Mouse (Mus musculus) lung, embryonic 15.5 days (tissue): ENCODE data around the gene Megf8. TPM values are rescaled to one million over a fixed set of nuclear protein-coding genes. Genes with fewer than 3 reads are reported as not detected.

Source experiments
- ATAC-seq: fragments of 200-750 bp; cut with Nextera tagmentation; 2 replicates; pipeline ENCODE4 v1.8.0; 2017; ENCODE audit warnings: moderate number of reproducible peaks, borderline replicate concordance; ENCODE audit not compliant: low FRiP score, low TSS enrichment; ENCODE audit errors: extremely low read depth
- H3K27ac ChIP-seq: fragments of 300-500 bp; sonication (generic); 2 replicates; pipeline ENCODE4 v1.5.1; 2015; ENCODE audit warnings: moderate library complexity, mild to moderate bottlenecking, inconsistent platforms
- H3K27me3 ChIP-seq: fragments of 300-500 bp; sonication (generic); 2 replicates; pipeline ENCODE4 v1.6.1; 2015; ENCODE audit warnings: inconsistent platforms
- H3K36me3 ChIP-seq: fragments of 300-500 bp; sonication (generic); 2 replicates; pipeline ENCODE4 v1.6.1; 2015; ENCODE audit warnings: inconsistent platforms
- H3K4me1 ChIP-seq: fragments of 300-500 bp; sonication (generic); 2 replicates; pipeline ENCODE4 v1.6.1; 2015; ENCODE audit warnings: inconsistent platforms
- H3K4me2 ChIP-seq: fragments of 300-500 bp; sonication (generic); 2 replicates; pipeline ENCODE4 v1.6.1; 2015; ENCODE audit warnings: inconsistent platforms, mild to moderate bottlenecking, moderate library complexity
- H3K4me3 ChIP-seq: fragments of 300-500 bp; sonication (generic); 2 replicates; pipeline ENCODE4 v1.5.1; 2015; ENCODE audit warnings: mild to moderate bottlenecking, inconsistent platforms
- H3K9ac ChIP-seq: fragments of 300-500 bp; sonication (generic); 2 replicates; pipeline ENCODE4 v1.6.1; 2015; ENCODE audit warnings: inconsistent platforms
- H3K9me3 ChIP-seq: fragments of 300-500 bp; sonication (generic); 2 replicates; pipeline ENCODE4 v1.6.1; 2016; ENCODE audit warnings: inconsistent platforms
- WGBS: fragments of 180-500 bp; shearing (Covaris S2); methylation state at CpG from one replicate; pipeline ENCODE4 v1.1.7; 2015; 5-methylcytosine and 5-hydroxymethylcytosine counted together
- polyA plus RNA-seq: library from polyadenylated mRNA; unstranded; fragments of >200 nt; fragmentation: Nextera tagmentation; extraction: Ambion mirVana; gene quantifications from 2 replicates; pipeline ENCODE4 v1.2.1, GENCODE M21; 2015

Gene Megf8
- polyA plus RNA-seq, 1 experiment from 2014 or later = 13.5 TPM

DNA sequence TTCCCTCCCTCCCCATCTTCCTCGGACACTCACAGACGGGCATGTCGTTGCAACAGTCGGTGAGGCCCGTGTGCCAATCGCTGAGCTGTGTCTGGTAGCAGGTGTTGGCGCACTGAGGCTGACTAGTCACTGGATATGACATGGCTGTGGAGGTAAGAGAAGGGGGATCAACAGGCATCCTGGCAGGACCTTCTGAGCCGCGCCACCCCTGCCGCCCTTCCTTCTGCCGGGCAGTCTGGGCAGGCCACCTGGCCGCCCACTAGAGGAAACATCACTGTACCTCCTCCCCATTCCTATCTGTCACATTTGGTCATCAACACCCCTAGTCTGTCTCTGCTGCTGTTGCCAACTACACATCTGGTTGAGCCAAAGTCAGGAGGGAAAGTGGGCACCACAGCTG lies 51.4 kb downstream of the Megf8 start:
- 26% methylated on average over 12 of the region's 12 CpGs for WGBS
- no peak overlapping the region for H3K27ac ChIP-seq
- H3K4me1 ChIP-seq = peaks cover 10% of the 10 kb centered on the region; the same call in 1 of the 2 replicates
- H3K4me3 ChIP-seq = no peak overlapping the region
- H3K4me2 ChIP-seq = no peak overlapping the region
- H3K9me3 ChIP-seq = no peaks in the 10 kb centered on the region
- H3K9ac ChIP-seq = no peak overlapping the region
- no peak for ATAC-seq
- H3K27me3 ChIP-seq = peaks cover 47% of the 10 kb centered on the region
- peaks cover 9% of the 10 kb centered on the region; the same call in 1 of the 2 replicates for H3K36me3 ChIP-seq

DNA sequence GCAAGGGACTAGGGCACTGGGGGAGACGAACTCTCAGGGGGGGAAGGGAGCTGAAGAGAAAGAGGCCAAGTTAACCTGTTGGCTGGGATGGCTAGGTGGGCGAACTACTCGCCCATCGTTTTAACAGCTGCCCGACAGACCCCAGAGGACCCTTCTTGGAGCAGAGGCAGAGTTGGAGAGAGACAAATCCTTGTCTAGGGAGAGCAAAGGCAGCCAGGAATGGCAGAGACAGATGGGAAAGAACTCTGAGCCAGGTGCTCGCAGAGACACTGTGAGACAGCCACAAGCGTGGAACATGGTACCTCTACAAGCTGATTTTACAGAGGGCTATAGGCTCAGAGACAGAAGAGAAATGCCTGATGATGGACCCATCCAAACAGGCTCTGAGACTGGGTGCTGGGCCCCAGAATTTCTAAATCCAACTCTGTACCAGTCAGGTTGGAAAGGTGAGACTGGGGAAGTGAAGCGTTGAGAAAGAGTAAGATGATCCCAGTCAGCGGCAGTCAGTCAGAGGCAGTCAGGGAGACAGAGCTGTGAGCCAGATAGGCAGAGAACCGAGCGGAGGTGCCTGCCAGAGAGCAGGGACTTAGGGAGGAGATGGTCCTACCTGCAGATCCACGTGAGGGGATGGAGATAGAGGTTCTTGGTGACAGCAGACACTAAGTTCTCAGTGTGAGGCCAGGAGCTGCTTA lies 52.2 kb downstream of the Megf8 start, which contains the start of gene Cnfn:
Gene Cnfn, minus strand, starts transcription at position 667 of the 692 bp plus-strand sequence.
- Histone ChIP-seq H3K27ac (no peak within 1 kb of the TSS), H3K27me3 (peaks cover 47% of the 10 kb centered on the region), H3K4me1 (peaks cover 10% of the 10 kb centered on the region; the same call in 1 of the 2 replicates), H3K4me3 (no peak within 1 kb of the TSS), H3K4me2 (no peak within 1 kb of the TSS), H3K9ac (no peak within 1 kb of the TSS), H3K9me3 (no peaks in the 10 kb centered on the region), H3K36me3 (peaks cover under 1% of the 10 kb centered on the region; the same call in 1 of the 2 replicates)
- WGBS = 48% methylated on average over 12 of the region's 12 CpGs
- ATAC-seq = no peak

DNA sequence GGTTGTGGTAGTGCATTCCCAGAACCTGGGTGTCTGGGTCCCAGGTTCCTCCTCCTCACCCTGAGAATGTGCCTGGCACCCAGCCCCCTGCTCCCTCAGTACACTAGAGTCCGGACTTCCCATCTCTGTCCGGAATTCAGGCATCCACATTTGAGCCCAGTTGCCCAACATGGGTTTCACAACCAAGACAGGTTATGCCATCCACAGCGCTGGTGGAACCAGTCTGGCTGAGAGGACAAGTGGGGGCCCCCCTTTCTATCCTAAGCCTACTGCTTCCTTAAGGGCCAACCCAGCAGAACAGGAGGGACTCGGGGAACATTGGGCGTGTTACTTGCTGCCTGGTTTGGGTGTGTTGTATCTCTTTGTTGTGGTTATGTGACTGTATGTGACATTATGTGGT lies 55.5 kb downstream of the Megf8 start:
- no peak for ATAC-seq
- Histone ChIP-seq H3K27me3 (peaks cover 29% of the 10 kb centered on the region), H3K4me2 (no peak overlapping the region)

DNA sequence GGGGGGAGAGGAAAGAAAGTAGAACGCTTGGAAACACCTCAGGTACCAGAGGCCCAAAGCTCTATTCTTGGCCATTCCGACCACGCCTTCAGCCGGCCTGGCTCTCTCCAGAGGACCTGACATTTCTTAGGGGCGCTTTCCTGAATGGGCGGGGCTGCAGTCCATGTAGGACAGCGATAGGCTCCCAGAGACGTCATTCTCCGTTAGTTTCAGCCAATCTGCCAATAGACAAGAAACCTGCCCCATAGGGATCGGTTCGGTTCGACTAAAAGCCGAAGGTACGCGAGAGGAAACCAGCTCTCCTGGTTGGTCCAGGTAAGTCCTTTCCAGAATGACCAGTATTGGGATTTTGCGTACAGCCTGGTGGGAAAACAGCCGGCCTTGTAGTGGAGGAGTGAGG lies 59.6 kb downstream of the Megf8 start:
- ATAC-seq = no peak
- Histone ChIP-seq H3K27me3 (no peaks in the 10 kb centered on the region), H3K27ac (no peak overlapping the region), H3K36me3 (0 out of 2 replicates have a peak, but pooled peaks cover 2% of the 10 kb centered on the region), H3K9ac (0 out of 2 replicates have a peak overlapping the region, but pooled peaks have one; percentile 7), H3K9me3 (no peaks in the 10 kb centered on the region), H3K4me1 (peaks cover 29% of the 10 kb centered on the region), H3K4me3 (peak overlapping the region; percentile 36), H3K4me2 (peak overlapping the region; percentile 55)
- WGBS = 4% methylated on average over 17 of the region's 17 CpGs

More for the DNA sequence above, 55.5 kb downstream of the Megf8 start:
- 79% methylated on average over 5 of the region's 5 CpGs for WGBS
- H3K27ac ChIP-seq = no peak overlapping the region
- H3K9me3 ChIP-seq = no peaks in the 10 kb centered on the region
- H3K4me3 ChIP-seq = no peak overlapping the region
- H3K9ac ChIP-seq = no peak overlapping the region
- H3K36me3 ChIP-seq = no peaks in the 10 kb centered on the region
- H3K4me1 ChIP-seq = peaks cover 11% of the 10 kb centered on the region; the same call in 1 of the 2 replicates

DNA sequence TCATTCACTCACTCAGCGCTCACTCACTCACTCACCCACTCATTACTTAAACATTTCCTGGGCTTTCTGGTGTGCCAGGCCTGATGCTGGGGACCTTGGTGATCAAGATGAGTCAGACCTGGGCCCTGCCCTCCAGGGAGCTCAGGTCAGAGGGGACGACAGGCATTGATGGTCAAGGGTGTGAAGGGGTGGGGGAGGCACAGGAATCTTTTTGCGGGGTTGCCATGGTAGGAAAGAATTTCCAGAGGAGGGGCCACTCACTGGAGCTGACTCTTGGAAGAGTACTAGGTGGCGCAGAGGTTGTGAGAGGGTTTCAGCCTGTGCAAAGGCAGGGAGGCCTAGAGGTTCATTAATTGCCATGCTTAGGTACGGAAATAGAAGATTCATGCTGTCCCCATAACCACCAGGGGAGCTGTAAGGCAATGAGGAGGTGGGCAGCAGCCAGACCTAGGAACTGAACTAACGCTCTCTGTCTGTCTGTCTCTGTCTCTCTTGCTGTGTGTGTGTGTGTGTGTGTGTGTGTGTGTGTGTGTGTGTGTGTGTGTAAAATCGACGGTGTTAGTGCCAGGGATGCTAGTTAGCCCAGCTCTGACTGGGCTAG lies 60.2 kb downstream of the Megf8 start:
- 41% methylated on average over 8 of the region's 8 CpGs for WGBS
- Histone ChIP-seq H3K36me3 (peaks cover 3% of the 10 kb centered on the region; the same call in 1 of the 2 replicates), H3K27me3 (no peaks in the 10 kb centered on the region), H3K9ac (no peak overlapping the region), H3K4me2 (peak overlapping the region; percentile 55), H3K4me1 (peaks cover 29% of the 10 kb centered on the region), H3K4me3 (peak overlapping the region; percentile 36), H3K27ac (no peak overlapping the region), H3K9me3 (no peaks in the 10 kb centered on the region)
- ATAC-seq = no peak

DNA sequence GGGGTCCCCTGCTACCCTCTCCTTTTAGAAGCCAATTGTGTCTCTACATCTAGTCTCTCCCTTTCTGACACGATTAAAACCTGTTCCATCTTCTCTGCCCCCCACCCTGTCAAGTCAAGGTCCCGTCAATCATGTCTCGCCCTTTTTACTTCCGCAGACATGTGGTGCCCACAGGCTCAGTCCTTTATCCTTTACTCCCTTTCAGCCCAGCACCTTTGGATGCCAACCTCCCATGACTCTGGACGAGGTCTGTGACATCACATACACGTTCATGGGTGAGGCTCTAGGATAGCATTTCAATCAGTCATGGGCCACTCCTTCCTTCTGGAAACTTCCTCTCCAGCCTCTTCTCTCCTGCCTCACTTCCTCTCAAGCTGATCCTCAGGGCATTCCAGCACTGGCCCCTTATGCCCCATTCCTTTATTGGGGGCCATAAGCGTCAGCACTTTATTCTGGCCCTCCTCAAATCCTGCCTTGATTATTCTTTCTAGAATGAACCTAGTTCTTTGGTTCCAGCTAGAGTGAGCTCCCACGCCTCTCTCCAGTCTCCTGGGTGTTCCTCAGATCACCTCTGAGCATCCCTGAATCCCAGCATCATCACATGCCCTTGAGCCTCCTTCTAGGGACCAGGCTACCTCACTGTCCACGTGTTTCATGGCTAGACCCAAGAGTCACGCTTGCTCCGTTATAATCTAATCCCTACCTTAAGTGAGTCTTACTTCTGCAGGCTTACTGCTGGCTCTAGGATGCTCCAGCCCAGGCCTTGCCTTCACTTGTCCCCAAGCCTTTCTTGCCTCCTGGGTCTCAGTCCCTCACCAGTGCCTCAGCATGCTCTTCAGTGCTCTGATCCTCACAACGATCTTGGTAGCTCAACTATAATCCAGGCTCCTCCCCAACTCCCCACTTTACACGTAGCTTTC lies 61.5 kb downstream of the Megf8 start:
- no peaks in the 10 kb centered on the region for H3K27me3 ChIP-seq
- H3K4me3 ChIP-seq = no peak overlapping the region
- no peak overlapping the region for H3K9ac ChIP-seq
- ATAC-seq = no peak
- no peak overlapping the region for H3K4me2 ChIP-seq
- H3K27ac ChIP-seq = no peak overlapping the region
- no peaks in the 10 kb centered on the region for H3K9me3 ChIP-seq
- H3K4me1 ChIP-seq = peaks cover 29% of the 10 kb centered on the region
- peaks cover 10% of the 10 kb centered on the region; the same call in 1 of the 2 replicates for H3K36me3 ChIP-seq
- 78% methylated on average over 13 of the region's 13 CpGs for WGBS

DNA sequence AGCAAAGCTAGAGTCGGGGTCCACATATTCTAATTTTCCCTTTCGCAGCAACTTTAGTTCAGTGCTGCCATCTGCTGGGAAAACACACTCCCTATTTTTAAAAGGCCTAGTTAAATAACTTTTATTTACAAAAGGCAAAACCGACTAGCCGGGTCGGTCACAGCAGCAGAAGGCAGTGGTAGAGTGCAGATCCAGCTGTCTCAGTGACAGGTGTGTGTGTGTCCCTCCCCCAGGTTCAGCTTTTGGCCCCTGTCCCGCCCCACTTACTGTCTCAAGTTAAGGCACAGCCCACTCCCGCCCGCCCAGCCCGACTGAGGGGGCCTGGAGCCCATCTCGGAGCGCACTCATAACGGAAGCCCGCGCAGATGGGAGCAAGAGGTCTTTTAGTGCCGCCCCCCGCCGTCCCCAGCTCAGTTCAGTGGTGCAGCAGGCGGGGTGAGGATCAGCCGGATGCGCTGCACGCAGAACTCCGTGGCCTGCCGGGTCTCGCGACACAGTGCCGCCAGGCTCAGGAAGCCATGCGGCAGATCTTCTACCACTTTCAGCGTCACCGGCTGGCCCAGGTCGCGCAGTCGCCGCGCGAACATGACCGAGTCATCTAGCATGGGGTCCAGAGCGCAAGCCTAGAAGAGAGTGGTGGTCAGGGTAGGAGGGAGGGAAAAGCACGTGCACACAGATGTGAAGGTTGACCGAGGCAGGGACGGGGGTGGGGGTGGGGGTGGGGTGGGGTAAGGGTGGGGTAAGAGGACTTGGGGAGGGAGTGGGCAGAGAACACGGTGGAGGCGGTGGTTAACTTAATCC lies 62.8 kb downstream of the Megf8 start:
- 1% methylated on average over 42 of the region's 42 CpGs for WGBS
- H3K4me3 ChIP-seq = peak overlapping the region; percentile 41
- H3K4me2 ChIP-seq = peak overlapping the region; percentile 67
- H3K9ac ChIP-seq = peak overlapping the region; percentile 21
- peaks cover 29% of the 10 kb centered on the region for H3K4me1 ChIP-seq
- H3K9me3 ChIP-seq = no peaks in the 10 kb centered on the region
- no peaks in the 10 kb centered on the region for H3K27me3 ChIP-seq
- peaks cover 16% of the 10 kb centered on the region for H3K36me3 ChIP-seq
- ATAC-seq = peak; percentile 47; the same call in 1 of the 2 replicates
- peak overlapping the region; percentile 43 for H3K27ac ChIP-seq

DNA sequence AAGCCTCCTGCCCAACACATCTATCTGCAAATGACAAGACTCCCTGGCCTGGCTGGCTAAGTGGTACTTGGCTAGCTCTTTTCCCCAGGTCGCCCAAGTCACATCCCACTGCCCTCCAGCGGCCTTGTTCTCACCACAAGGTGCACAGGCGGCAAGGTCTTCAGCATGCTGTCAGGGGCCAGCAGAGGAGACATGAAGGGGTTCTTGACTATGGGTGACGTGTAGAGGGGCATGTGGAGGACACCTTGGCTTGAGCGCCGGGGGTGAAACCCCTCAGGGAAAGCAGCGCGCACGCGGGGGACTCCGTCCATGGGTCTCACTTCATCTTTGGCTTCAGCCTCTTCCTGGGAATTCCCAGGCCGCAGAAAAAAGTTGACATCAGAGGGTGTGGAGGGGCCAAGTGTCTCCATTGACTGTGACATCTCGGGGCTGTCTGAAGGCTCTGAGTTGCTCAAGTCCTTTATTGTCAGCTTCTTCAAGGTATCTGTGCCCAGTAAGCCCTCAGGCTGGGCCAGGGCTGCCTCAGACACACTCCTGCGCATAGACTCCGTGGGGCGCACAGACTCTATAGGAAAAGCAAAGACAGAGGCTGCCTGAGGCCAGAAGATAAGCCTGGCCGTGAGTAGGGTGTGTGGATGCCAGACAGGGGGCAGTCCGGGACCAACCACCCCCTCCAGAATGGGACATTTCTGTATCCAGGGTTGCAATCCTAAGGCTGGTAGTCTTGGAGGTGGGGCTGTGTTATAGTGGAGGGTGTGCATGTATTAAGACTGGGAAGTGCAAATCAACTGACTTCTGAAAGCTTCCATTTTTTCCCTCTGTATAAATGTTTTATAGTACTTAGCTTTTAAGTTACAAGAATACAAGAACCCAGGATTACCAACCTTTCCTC lies 63.7 kb downstream of the Megf8 start:
- 0 out of 2 replicates have a peak overlapping the region, but pooled peaks have one; percentile 21 for H3K9ac ChIP-seq
- peaks cover 34% of the 10 kb centered on the region for H3K4me1 ChIP-seq
- peak overlapping the region; percentile 67 for H3K4me2 ChIP-seq
- peak; percentile 17; the same call in 1 of the 2 replicates for ATAC-seq
- H3K27me3 ChIP-seq = no peaks in the 10 kb centered on the region
- H3K27ac ChIP-seq = peak overlapping the region; percentile 9; the same call in 1 of the 2 replicates
- H3K36me3 ChIP-seq = peaks cover 18% of the 10 kb centered on the region
- WGBS = 48% methylated on average over 18 of the region's 18 CpGs
- peak overlapping the region; percentile 41; the same call in 1 of the 2 replicates for H3K4me3 ChIP-seq
- no peaks in the 10 kb centered on the region for H3K9me3 ChIP-seq

DNA sequence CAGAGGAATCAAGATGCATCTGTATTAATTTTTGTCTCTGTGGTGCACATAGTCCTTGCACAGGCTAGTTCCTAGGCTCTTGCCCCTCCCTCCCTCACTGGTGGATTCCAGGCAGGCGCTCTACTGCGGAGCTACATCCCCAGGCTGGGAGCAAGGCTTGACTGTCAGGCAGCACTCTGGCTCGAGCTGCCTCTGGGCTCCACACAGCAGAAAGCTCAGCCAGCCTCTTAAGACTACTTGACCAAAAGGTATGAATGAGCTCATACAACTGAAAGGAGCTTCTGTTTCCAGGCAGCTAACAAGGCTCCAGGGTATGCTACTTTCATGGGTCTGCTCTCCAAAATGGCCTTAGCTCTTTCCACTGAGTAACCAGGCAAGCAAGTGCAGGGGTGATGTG lies 64.3 kb downstream of the Megf8 start:
- Histone ChIP-seq H3K4me3 (no peak overlapping the region), H3K27me3 (no peaks in the 10 kb centered on the region), H3K9ac (no peak overlapping the region), H3K9me3 (no peaks in the 10 kb centered on the region), H3K4me2 (no peak overlapping the region), H3K4me1 (peaks cover 41% of the 10 kb centered on the region), H3K27ac (peak overlapping the region; percentile 9; the same call in 1 of the 2 replicates), H3K36me3 (peaks cover 18% of the 10 kb centered on the region)
- no peak for ATAC-seq
- 25% methylated on average over 3 of the region's 3 CpGs for WGBS

DNA sequence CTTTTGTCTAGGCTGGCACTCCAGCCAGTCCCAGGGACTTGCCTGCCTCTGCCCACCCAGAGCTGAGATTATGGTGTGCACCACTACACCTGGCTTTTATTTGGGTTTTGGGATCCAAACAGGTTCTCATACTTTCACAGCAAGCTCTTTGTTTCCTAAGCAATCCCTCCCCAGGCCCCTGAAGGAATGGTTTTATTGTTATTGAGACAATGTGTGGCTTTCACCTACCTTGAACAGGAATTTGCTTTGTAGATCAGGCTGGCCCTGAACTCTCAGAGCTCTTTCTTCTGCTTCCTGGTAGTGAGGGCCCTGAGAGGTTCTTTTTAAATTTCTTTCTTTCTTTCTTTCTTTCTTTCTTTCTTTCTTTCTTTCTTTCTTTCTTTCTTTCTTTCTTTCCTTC lies 65.6 kb downstream of the Megf8 start:
- H3K27me3 ChIP-seq = no peaks in the 10 kb centered on the region
- no peak overlapping the region for H3K4me2 ChIP-seq
- no peak overlapping the region for H3K4me3 ChIP-seq
- H3K27ac ChIP-seq = peak overlapping the region; percentile 8; the same call in 1 of the 2 replicates
- H3K9ac ChIP-seq = no peak overlapping the region
- H3K9me3 ChIP-seq = no peaks in the 10 kb centered on the region
- H3K4me1 ChIP-seq = peaks cover 42% of the 10 kb centered on the region
- peaks cover 20% of the 10 kb centered on the region for H3K36me3 ChIP-seq
- ATAC-seq = no peak
